Mouse (Mus musculus) liver, embryonic 14.5 days (tissue): ENCODE data around the gene Il12a. TPM values are rescaled to one million over a fixed set of nuclear protein-coding genes. Genes with fewer than 3 reads are reported as not detected.
A peak's percentile ranks its signal among the peaks of the same experiment; 100 is the strongest.
"Not testable (repeated sequence)": the region's sequence is repeated elsewhere in the genome, so short reads cannot be mapped to it uniquely, and the experiment has no call there.

Experiments used
- ATAC-seq: fragments of 200-750 bp; cut with Nextera tagmentation; 2 replicates; pipeline ENCODE4 v1.8.0; 2017; ENCODE audit warnings: moderate number of reproducible peaks, mild to moderate bottlenecking, moderate library complexity; ENCODE audit not compliant: insufficient read depth
- DNase-seq, 3 experiments: peaks; one replicate each; pipeline ENCODE4 v3.0.0-alpha.2; 2012 to 2013; ENCODE audit warnings: low read depth in 3 of 3, low spot score in 3 of 3
- H3K27ac ChIP-seq: fragments of 300-500 bp; sonication (generic); 2 replicates; pipeline ENCODE4 v1.5.1; 2014; ENCODE audit warnings: moderate library complexity, mild to moderate bottlenecking, control low read depth, inconsistent platforms
- H3K27me3 ChIP-seq: fragments of 300-500 bp; sonication (generic); 2 replicates; pipeline ENCODE4 v1.6.1; 2014; ENCODE audit warnings: mild to moderate bottlenecking, low read length, moderate library complexity; ENCODE audit not compliant: control insufficient read depth, insufficient read depth
- H3K36me3 ChIP-seq: fragments of 300-500 bp; sonication (generic); replicated peaks from 2 replicates; pipeline ENCODE4 v1.6.1; 2014; ENCODE audit warnings: low read depth; ENCODE audit not compliant: control insufficient read depth, insufficient read depth
- H3K4me1 ChIP-seq, 2 experiments: fragments of 200-500 bp in 1 of 2; fragments of 300-500 bp in 1 of 2; sonication (generic) in 1 of 2; replicated peaks; 2 replicates each; pipeline ENCODE4 v1.6.1; 2012 to 2014; ENCODE audit warnings: antibody characterized with exemption in 1 of 2, inconsistent platforms in 1 of 2, low read length in 1 of 2; ENCODE audit not compliant: control insufficient read depth in 2 of 2, insufficient read depth in 2 of 2
- H3K4me2 ChIP-seq: fragments of 300-500 bp; sonication (generic); 2 replicates; pipeline ENCODE4 v1.6.1; 2014; ENCODE audit warnings: low read depth, mild to moderate bottlenecking, control low read depth, moderate library complexity
- H3K4me3 ChIP-seq, 2 experiments: fragments of 200-500 bp in 1 of 2; fragments of 300-500 bp in 1 of 2; sonication (generic) in 1 of 2; 2 replicates each; pipeline ENCODE4 v1.5.1; 2012 to 2014; ENCODE audit warnings: low read depth in 2 of 2, low read length in 2 of 2, mild to moderate bottlenecking in 2 of 2, control low read depth in 1 of 2, inconsistent platforms in 1 of 2, moderate library complexity in 1 of 2; ENCODE audit not compliant: insufficient read depth in 1 of 2
- H3K9ac ChIP-seq: fragments of 300-500 bp; sonication (generic); replicated peaks from 2 replicates; pipeline ENCODE4 v1.6.1; 2014; ENCODE audit warnings: mild to moderate bottlenecking, control low read depth, moderate library complexity
- H3K9me3 ChIP-seq: fragments of 300-500 bp; sonication (generic); 2 replicates; pipeline ENCODE4 v1.6.1; 2016; ENCODE audit warnings: low read length, mixed read lengths; ENCODE audit not compliant: control insufficient read depth
- CTCF ChIP-seq: IDR thresholded peaks from 2 replicates; pipeline ENCODE4 v1.5.1; 2016; ENCODE audit warnings: antibody characterized with exemption, low read depth, control low read depth
- EP300 ChIP-seq: IDR thresholded peaks from 2 replicates; pipeline ENCODE4 v1.6.1; 2016; ENCODE audit warnings: antibody characterized with exemption, low read depth
- WGBS: fragments of 180-500 bp; shearing (Covaris S2); extraction: QIAGEN DNeasy Blood & Tissue Kit; methylation state at CpG from one replicate; pipeline ENCODE4 v1.1.7; 2014; ENCODE audit not compliant: insufficient replicate concordance; 5-methylcytosine and 5-hydroxymethylcytosine counted together
- polyA plus RNA-seq, 2 experiments: library from polyadenylated mRNA; depleted of rRNA in 1 of 2; stranded (reverse) in 1 of 2; unstranded in 1 of 2; fragments of >200 nt; fragmentation: Nextera tagmentation in 1 of 2; extraction: Ambion mirVana in 1 of 2; gene quantifications; 2 replicates each; pipeline versions ENCODE4 v1.2.1 to v1.2.3; 2012 to 2014

The Il12a gene
- polyA plus RNA-seq, 2 experiments = 1.8 to 2.3 TPM

DNA sequence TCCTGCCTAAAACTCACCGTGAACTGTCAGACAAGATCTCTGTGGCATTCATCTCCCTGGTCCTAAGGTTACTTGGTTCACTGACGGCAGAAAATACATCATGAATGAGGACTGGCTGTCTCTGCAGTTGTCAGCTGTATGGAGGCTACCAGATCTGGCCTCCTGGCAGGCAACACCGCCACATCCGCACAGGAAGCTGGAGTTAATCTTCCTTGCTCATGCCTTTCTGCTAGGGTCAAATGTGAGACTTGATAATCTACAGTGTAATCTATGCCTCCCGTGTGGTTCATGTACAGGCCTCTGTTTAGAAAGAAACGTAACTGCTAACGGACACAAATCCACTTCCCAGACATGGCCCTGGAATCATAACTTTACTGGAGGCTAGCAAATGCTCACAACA, 51.5 kb downstream of the Il12a start:
- Histone ChIP-seq H3K27ac (no peak overlapping the region), H3K4me3 (no peak overlapping the region), H3K9ac (no peak overlapping the region), H3K4me1 (peaks cover 0 to 4% of the 10 kb centered on the region in 2 experiments; a peak in 1 of 4 replicates), H3K4me2 (no peak overlapping the region), H3K36me3 (no peaks in the 10 kb centered on the region), H3K9me3 (no peaks in the 10 kb centered on the region), H3K27me3 (no peaks in the 10 kb centered on the region)
- ATAC-seq (no peak), DNase-seq (no peak)
- WGBS = 37% methylated on average over 7 of the region's 7 CpGs
- TF ChIP-seq EP300 (no peak), CTCF (no peak)

DNA sequence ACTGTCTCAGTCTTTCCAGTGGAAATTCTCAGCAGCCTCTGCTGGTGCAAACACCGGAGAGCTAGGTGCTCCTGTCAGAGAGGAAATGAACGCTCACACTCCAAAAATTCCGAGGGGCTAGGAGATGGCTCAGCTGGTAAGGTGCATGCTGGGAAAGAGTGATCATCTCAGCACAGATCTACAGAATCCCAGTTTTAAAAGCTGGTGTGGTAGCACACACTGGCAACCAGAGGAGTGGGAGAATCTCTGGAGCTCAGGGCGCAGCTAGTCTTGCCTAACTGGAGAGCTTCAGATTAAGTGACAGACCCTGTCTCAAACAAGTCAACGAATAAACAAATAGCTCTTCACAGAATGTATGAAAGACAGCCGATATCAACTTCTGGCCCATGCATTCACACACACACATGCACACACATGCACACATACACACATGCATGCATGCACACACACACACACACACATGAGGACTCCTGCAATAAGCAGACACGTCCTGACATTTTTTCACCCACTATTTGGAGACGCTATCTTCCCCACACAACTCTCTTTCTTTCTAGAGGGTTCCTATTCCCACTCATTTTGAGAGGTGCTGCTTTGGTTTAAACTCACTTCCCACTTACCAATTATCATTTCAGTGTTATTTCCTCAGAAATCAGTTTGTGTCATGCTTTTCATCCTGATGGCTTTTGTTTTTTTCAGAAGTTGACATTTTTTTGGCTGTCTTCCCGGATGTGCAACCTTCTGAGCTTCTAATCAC, 52.5 kb downstream of the Il12a start:
- ATAC-seq = no peak
- H3K4me3 ChIP-seq = no peak overlapping the region
- H3K9me3 ChIP-seq = no peaks in the 10 kb centered on the region
- H3K4me1 ChIP-seq = peaks cover 0 to 4% of the 10 kb centered on the region in 2 experiments; a peak in 1 of 4 replicates
- no peak overlapping the region for H3K27ac ChIP-seq
- WGBS = 64% methylated on average over 9 of the region's 9 CpGs
- H3K36me3 ChIP-seq = no peaks in the 10 kb centered on the region
- H3K27me3 ChIP-seq = no peaks in the 10 kb centered on the region
- TF ChIP-seq EP300 (no peak), CTCF (no peak)
- H3K4me2 ChIP-seq = no peak overlapping the region
- DNase-seq = no peak
- H3K9ac ChIP-seq = no peak overlapping the region

DNA sequence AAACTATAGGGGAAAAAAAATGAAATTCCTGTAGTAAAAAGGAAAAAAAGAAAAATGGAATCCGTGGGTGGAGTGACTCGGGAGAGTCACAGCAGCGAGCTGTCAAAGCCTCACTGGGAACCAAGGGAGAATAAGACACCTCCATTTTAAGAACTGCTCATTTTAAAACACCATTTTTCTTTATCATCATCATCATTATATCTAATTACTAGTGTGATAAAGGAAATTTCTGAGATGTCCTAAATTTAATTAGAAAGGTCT, 53.0 kb downstream of the Il12a start:
- H3K4me1 ChIP-seq = peaks cover 0 to 4% of the 10 kb centered on the region in 2 experiments; a peak in 1 of 4 replicates
- no peaks in the 10 kb centered on the region for H3K27me3 ChIP-seq
- DNase-seq (no peak), ATAC-seq (no peak)
- no peak overlapping the region for H3K4me2 ChIP-seq
- no peak overlapping the region for H3K27ac ChIP-seq
- H3K9me3 ChIP-seq = no peaks in the 10 kb centered on the region
- no peak overlapping the region for H3K4me3 ChIP-seq
- no peak overlapping the region for H3K9ac ChIP-seq
- 55% methylated on average over 3 of the region's 3 CpGs for WGBS
- H3K36me3 ChIP-seq = no peaks in the 10 kb centered on the region
- TF ChIP-seq CTCF (no peak), EP300 (no peak)

DNA sequence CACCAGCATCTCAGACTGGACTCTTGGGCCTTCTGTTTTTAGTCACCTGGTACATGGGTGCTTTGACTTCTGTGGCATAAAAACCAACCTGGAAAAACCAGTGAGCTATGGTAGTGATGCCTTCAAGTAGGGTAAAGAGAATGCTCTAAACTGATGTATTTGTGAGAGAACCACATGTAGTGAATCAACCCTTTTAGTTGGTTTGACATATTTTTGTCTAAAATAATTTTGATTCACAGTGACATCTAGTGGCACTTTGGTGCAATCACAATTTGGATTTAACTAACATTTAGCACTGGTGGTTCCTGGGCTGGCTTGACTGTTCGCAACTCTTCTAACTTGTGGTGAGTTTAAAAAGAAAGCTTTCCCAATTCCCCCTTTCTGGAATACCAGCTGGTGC, 53.7 kb downstream of the Il12a start:
- Histone ChIP-seq H3K9ac (no peak overlapping the region), H3K27ac (no peak overlapping the region), H3K27me3 (no peaks in the 10 kb centered on the region), H3K4me3 (no peak overlapping the region), H3K9me3 (no peaks in the 10 kb centered on the region), H3K4me2 (no peak overlapping the region), H3K36me3 (no peaks in the 10 kb centered on the region), H3K4me1 (peaks cover 0 to 4% of the 10 kb centered on the region in 2 experiments; a peak in 1 of 4 replicates)
- DNase-seq = peak in 1 of 3 experiments; percentile 7
- WGBS = 42% methylated on average over 1 of the region's 1 CpGs
- ATAC-seq = no peak
- TF ChIP-seq CTCF = peak; percentile 32; the same call in 1 of the 2 replicates
- no peak for TF ChIP-seq EP300

DNA sequence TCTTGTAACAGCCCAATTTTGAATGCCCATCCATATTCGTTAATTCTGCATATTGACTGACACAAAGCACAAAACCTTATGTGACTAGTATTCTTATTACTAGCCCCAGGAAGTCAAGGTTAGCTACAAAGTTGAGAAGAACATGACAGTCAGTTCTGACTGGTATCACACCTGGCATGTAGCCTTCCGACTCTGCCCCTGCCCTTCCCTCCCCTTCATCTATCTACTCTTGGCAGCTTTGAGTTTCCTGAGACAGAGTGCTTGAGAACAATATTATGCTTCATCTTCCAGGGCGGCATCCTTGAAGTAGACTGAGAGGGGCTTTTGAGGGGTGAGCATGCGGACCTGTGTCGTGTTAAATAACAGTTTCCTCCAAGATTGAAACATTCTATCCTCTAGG, 54.6 kb downstream of the Il12a start:
- Histone ChIP-seq H3K27me3 (no peaks in the 10 kb centered on the region), H3K27ac (no peak overlapping the region), H3K9ac (no peak overlapping the region), H3K36me3 (no peaks in the 10 kb centered on the region), H3K4me1 (peaks cover 0 to 4% of the 10 kb centered on the region in 2 experiments; a peak in 1 of 4 replicates), H3K4me3 (no peak overlapping the region), H3K9me3 (no peaks in the 10 kb centered on the region), H3K4me2 (no peak overlapping the region)
- DNase-seq (no peak), ATAC-seq (no peak)
- 61% methylated on average over 5 of the region's 5 CpGs for WGBS
- TF ChIP-seq EP300 (no peak), CTCF (no peak)

DNA sequence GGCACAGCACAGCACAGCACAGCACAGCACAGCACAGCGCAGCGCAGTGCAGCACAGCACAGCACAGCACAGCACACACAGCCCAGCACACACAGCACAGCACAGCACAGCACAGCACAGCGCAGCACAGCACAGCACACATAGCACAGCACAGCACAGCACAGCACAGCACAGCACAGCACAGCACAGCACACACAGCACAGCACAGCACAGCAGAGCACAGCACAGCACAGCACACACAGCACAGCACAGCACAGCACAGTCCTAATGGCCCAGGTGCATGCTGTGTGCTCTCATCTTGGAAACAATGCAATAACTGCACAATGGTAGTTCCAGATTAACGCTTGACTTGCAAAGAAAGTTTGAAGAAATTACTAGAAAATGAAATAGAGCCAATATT, 55.8 kb downstream of the Il12a start:
- 74% methylated on average over 4 of the region's 4 CpGs for whole genome bisulfite sequencing
- H3K27me3 ChIP-seq, H3K4me3 ChIP-seq: not testable (repeated sequence)

More for the DNA sequence above, 55.8 kb downstream of the Il12a start:
- ATAC-seq, DNase-seq, H3K4me1 ChIP-seq, H3K27ac ChIP-seq, H3K4me2 ChIP-seq, H3K9ac ChIP-seq, H3K9me3 ChIP-seq, H3K36me3 ChIP-seq: not testable (repeated sequence)
